Mouse (Mus musculus) heart, embryonic 16.5 days (tissue): ENCODE measurements around the gene Gdf5. TPM values are rescaled to one million over a fixed set of nuclear protein-coding genes. Genes with fewer than 3 reads are reported as not detected.

Source experiments
- ATAC-seq: fragments of 200-750 bp; cut with Nextera tagmentation; replicated peaks from 2 replicates; pipeline ENCODE4 v1.8.0; 2017; ENCODE audit warnings: moderate number of reproducible peaks; ENCODE audit not compliant: insufficient read depth, low FRiP score; ENCODE audit errors: extremely low read depth
- H3K27ac ChIP-seq: fragments of 300-500 bp; sonication (generic); 2 replicates; pipeline ENCODE4 v1.5.1; 2014; ENCODE audit warnings: mild to moderate bottlenecking, low read length, control low read depth, moderate library complexity
- H3K27me3 ChIP-seq: fragments of 300-500 bp; sonication (generic); 2 replicates; pipeline ENCODE4 v1.6.1; 2014; ENCODE audit warnings: low read length, mixed read lengths; ENCODE audit not compliant: control insufficient read depth, insufficient read depth
- H3K36me3 ChIP-seq: fragments of 300-500 bp; sonication (generic); 2 replicates; pipeline ENCODE4 v1.6.1; 2014; ENCODE audit not compliant: control insufficient read depth, insufficient read depth
- H3K4me1 ChIP-seq: fragments of 300-500 bp; sonication (generic); 2 replicates; pipeline ENCODE4 v1.6.1; 2014; ENCODE audit warnings: low read length, mixed read lengths; ENCODE audit not compliant: control insufficient read depth, insufficient read depth
- H3K4me2 ChIP-seq: fragments of 300-500 bp; sonication (generic); 2 replicates; pipeline ENCODE4 v1.6.1; 2014; ENCODE audit warnings: low read depth, mild to moderate bottlenecking, control low read depth, low read length
- H3K4me3 ChIP-seq: fragments of 300-500 bp; sonication (generic); 2 replicates; pipeline ENCODE4 v1.5.1; 2014; ENCODE audit warnings: mild to moderate bottlenecking, control low read depth, low read length
- H3K9ac ChIP-seq: fragments of 300-500 bp; sonication (generic); 2 replicates; pipeline ENCODE4 v1.6.1; 2014; ENCODE audit warnings: low read length, control low read depth
- H3K9me3 ChIP-seq: fragments of 300-500 bp; sonication (generic); replicated peaks from 2 replicates; pipeline ENCODE4 v1.6.1; 2016; ENCODE audit warnings: low read length; ENCODE audit not compliant: control insufficient read depth
- WGBS: fragments of 180-500 bp; shearing (Covaris S2); extraction: QIAGEN DNeasy Blood & Tissue Kit; methylation state at CpG from one replicate; pipeline ENCODE4 v1.1.7; 2014; 5-methylcytosine and 5-hydroxymethylcytosine counted together
- polyA plus RNA-seq: library from polyadenylated mRNA; unstranded; fragments of >200 nt; fragmentation: Nextera tagmentation; extraction: Ambion mirVana; gene quantifications from 2 replicates; pipeline ENCODE4 v1.2.1, GENCODE M21; 2015

Gene Gdf5
- polyA plus RNA-seq, 1 experiment from 2014 or later: 0.26 TPM

DNA sequence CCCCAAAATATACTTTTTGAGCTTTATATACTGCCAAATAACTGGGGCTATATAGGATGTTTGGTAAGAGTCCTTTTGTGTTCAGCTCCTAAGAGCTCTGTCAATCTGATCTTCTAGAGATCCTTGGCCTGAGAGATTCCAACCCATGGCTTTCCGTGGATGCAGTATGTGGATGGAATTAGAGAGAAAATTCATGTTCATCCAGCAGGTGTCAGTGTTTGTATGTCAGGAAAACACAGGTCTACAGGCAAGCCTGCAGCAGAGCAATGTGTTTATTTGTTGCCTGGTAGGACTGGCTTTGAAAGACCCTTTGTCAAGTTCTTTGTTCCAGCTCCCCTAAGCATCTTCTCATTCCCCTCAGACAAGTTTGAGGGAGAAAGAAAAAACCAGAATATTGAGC is 17.8 kb upstream of the Gdf5 start:
- no peak for ATAC-seq
- peaks cover 24% of the 10 kb centered on the region for H3K36me3 ChIP-seq
- no peaks in the 10 kb centered on the region; the same call in 1 of the 2 replicates for H3K4me1 ChIP-seq
- no peak overlapping the region for H3K4me3 ChIP-seq
- H3K27me3 ChIP-seq: no peaks in the 10 kb centered on the region
- 41% methylated on average over 1 of the region's 1 CpGs for WGBS
- H3K9me3 ChIP-seq: no peaks in the 10 kb centered on the region
- H3K4me2 ChIP-seq: no peak overlapping the region
- H3K9ac ChIP-seq: no peak overlapping the region
- no peak overlapping the region for H3K27ac ChIP-seq

DNA sequence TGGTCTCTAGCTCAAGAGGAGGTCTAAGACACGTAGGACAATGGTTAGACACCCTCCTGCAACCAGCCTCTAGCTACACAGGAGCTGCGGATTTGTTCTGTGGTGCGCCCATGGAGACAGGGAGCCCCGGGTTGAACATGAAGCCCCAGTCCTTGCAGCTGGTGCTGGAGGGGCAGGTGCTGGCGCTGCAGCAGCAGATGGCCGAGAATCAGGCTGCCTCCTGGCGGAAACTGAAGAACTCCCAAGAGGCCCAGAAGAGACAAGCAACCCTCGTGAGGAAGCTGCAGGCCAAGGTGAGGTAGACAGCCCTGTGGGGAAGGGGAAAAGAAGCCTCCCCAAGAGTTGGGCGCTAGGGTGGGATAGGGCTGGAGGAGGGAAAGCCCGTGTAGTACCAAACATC is 16.7 kb upstream of the Gdf5 start:
- Histone ChIP-seq H3K4me3 (no peak overlapping the region), H3K9ac (no peak overlapping the region), H3K27ac (no peak overlapping the region), H3K9me3 (no peaks in the 10 kb centered on the region), H3K27me3 (no peaks in the 10 kb centered on the region), H3K4me2 (no peak overlapping the region), H3K36me3 (peaks cover 20% of the 10 kb centered on the region), H3K4me1 (peaks cover 5% of the 10 kb centered on the region)
- no peak for ATAC-seq
- WGBS: 84% methylated on average over 10 of the region's 10 CpGs

DNA sequence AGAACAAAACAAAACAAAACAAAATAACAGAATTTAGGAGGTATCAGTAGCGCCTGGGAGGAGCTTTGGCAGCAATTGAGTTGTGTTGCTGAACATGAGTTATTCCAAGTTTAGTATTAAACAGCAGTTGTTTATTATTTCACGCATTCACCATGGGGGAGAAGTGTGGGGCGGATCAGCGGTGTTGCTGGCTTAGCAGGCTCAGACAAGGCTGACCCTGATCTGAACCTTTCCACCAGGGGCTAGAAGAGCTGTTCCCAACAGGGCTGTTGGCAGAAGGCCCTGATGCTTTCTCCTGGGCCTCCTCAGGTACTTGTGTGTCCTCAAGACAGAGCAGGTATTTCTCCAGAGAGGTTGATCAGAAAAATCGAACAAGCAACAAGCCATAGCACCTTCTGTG is 14.8 kb upstream of the Gdf5 start:
- peaks cover 5% of the 10 kb centered on the region for H3K4me1 ChIP-seq
- H3K36me3 ChIP-seq: peaks cover 13% of the 10 kb centered on the region
- H3K9me3 ChIP-seq: no peaks in the 10 kb centered on the region
- H3K4me2 ChIP-seq: no peak overlapping the region
- no peak overlapping the region for H3K9ac ChIP-seq
- WGBS: 69% methylated on average over 5 of the region's 5 CpGs
- ATAC-seq: no peak
- no peak overlapping the region for H3K27ac ChIP-seq
- H3K27me3 ChIP-seq: no peaks in the 10 kb centered on the region
- H3K4me3 ChIP-seq: no peak overlapping the region

DNA sequence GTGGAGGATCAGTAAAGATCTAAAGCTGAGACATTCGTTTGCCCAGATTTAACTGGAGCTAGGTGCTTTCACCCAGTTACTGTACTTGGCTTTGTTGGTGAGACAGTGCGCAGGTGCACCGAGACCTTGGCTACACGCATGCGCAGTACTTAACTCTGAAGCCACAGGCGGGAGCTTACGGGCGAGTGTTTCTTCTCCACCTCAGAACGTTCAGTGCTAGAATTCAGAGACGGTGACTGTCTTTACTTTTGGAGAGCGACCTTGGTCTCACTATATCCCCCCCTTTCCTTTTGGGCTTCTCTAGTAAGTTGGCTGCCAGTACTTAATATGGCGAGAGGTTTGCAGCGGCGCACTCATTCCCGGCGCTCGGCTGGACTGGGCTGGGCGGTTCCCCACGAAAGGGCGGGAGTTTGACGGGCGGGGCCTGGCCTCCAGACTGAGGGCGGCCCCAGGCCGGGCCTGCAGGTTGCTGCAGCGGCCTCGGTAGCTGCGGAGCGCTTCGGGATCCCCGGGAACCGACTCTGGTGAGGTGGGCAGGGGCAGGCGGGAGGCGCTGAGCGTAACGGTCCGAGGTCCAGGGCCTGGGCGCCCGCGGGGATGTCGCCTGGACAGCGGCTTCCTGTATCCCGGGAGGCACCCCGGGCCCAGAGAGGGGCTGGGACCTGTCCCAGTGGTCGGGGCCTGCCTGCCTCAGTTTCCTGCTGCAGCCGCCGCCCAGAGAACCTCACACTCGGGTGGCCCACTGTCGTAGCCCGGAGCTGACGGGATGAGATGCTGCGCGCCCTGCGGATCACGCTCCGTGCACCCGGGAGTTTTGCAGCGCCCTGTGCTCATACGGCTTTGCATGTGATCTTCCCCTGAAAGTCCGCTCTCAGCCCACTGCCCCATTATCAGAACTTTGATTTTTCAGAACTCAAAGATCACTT is 11.2 kb upstream of the Gdf5 start, which contains the start of gene Cep250:
Cep250 (plus strand) TSS at position 325 of the 926 bp plus-strand sequence.
- peak within 1 kb of the TSS; percentile 97 for H3K4me3 ChIP-seq
- peak; percentile 97 for ATAC-seq
- H3K4me2 ChIP-seq: peak within 1 kb of the TSS; percentile 61
- H3K9me3 ChIP-seq: no peaks in the 10 kb centered on the region
- peak within 1 kb of the TSS; percentile 99 for H3K9ac ChIP-seq
- peaks cover 5% of the 10 kb centered on the region for H3K4me1 ChIP-seq
- WGBS: under 1% methylated on average over 59 of the region's 59 CpGs
- no peaks in the 10 kb centered on the region for H3K36me3 ChIP-seq
- H3K27ac ChIP-seq: peak within 1 kb of the TSS; percentile 88
- H3K27me3 ChIP-seq: 0 out of 2 replicates have a peak, but pooled peaks cover 3% of the 10 kb centered on the region

DNA sequence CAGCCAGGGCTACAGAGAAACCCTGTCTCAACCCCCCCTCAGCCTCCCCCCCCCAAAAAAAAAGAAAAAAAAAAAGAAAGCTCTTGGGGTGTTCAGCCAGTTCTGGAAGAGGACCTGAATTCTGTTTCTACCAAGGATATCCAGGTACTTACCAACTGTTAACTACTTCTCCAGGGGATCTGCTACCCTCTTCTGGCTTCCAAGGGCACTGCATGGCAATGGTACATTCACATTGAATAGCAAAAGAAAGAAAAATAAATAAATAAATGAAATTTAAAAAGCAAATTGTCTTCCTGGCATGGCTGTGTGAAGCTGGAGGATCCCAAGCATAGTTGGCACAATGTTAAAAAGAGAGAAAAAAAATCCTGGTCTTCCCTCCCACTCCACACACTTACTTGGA is 6.8 kb upstream of the Gdf5 start:
- H3K9me3 ChIP-seq: no peaks in the 10 kb centered on the region
- no peak overlapping the region for H3K4me2 ChIP-seq
- H3K9ac ChIP-seq: no peak overlapping the region
- no peak overlapping the region for H3K27ac ChIP-seq
- H3K4me3 ChIP-seq: no peak overlapping the region
- no peak for ATAC-seq
- H3K27me3 ChIP-seq: peaks cover 5% of the 10 kb centered on the region; the same call in 1 of the 2 replicates
- H3K4me1 ChIP-seq: no peaks in the 10 kb centered on the region
- H3K36me3 ChIP-seq: no peaks in the 10 kb centered on the region

DNA sequence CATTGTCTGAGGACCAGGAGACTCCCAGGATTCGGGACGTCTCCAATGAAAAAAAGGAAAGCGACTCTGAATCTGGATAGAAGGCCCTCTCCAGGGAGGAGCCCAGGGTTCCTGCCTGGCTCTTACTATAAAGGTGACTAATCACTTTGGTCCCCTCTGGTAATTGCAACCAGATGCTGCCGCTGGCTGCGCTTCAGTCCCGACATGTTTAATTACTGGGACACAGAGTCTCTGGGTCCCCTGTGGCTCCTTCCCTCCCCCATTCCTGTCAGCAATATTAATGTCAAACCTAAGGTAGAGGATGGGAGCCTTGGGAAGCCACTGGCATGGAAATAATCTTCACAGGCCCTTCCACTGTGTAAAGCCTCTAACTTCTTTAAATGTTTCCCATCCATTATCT is 4.2 kb upstream of the Gdf5 start:
- Histone ChIP-seq H3K9ac (no peak overlapping the region), H3K36me3 (no peaks in the 10 kb centered on the region), H3K27me3 (peaks cover 4% of the 10 kb centered on the region; the same call in 1 of the 2 replicates), H3K4me2 (no peak overlapping the region), H3K9me3 (no peaks in the 10 kb centered on the region), H3K4me1 (peaks cover 3% of the 10 kb centered on the region; the same call in 1 of the 2 replicates), H3K4me3 (no peak overlapping the region), H3K27ac (no peak overlapping the region)
- 38% methylated on average over 6 of the region's 6 CpGs for WGBS
- no peak for ATAC-seq

DNA sequence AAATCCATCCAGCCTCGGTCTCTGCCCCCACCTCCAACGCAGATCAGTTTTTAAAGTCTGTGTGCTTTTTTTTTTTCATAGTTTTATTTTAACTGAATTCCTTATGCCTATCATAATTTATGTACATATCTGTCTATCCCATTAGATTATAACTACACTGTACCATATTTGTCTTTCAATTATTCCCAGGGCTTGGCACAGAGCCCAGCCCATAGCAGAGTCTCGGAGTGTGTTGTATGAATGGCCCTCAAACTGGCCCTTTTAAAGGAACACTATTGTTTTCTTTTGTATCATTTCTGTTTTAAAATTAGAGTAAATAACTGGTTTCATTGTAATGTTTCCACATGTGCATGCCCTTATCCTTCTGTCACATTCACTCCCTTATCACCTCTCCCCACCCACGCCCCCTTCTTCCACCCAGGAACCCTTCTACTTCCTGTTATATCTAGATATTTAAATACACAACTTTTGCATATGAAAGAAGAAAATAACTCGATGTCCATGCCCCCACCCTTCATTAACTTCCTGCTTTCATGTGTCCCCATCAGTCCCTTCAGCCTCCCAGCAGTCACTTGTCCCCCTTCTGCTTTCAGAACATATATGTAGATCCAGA is 2.3 kb upstream of the Gdf5 start:
- 38% methylated on average over 5 of the region's 5 CpGs for WGBS
- Histone ChIP-seq H3K9me3 (no peaks in the 10 kb centered on the region), H3K4me1 (peaks cover 3% of the 10 kb centered on the region; the same call in 1 of the 2 replicates), H3K4me3 (no peak overlapping the region), H3K36me3 (no peaks in the 10 kb centered on the region), H3K9ac (no peak overlapping the region), H3K4me2 (no peak overlapping the region), H3K27ac (no peak overlapping the region), H3K27me3 (peaks cover 4% of the 10 kb centered on the region; the same call in 1 of the 2 replicates)
- no peak for ATAC-seq

DNA sequence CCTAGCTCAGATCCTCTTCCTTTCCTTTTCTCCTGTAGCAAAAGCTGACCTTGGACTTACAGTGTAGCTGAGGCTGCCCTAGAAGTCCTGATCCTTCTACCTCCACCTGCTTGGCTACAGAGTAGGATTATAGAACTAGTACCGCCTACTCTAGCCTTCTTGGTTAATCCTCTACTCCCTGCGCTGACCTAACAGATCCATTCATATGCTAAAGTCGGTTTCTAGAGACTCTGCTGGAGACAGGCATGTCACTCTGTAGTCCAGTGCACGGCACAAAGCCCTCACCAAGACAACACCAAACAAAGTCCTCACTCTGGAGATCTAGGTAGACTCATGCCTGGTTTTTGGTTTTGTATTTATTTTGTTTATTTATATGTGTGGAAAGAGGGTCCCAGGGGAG is 1.3 kb upstream of the Gdf5 start:
- ATAC-seq: no peak
- H3K4me3 ChIP-seq: no peak overlapping the region
- no peaks in the 10 kb centered on the region for H3K36me3 ChIP-seq
- no peak overlapping the region for H3K9ac ChIP-seq
- H3K4me1 ChIP-seq: peaks cover 3% of the 10 kb centered on the region; the same call in 1 of the 2 replicates
- H3K27ac ChIP-seq: no peak overlapping the region
- H3K4me2 ChIP-seq: no peak overlapping the region
- H3K9me3 ChIP-seq: no peaks in the 10 kb centered on the region
- H3K27me3 ChIP-seq: peaks cover 4% of the 10 kb centered on the region; the same call in 1 of the 2 replicates
- 33% methylated on average over 4 of the region's 4 CpGs for WGBS

DNA sequence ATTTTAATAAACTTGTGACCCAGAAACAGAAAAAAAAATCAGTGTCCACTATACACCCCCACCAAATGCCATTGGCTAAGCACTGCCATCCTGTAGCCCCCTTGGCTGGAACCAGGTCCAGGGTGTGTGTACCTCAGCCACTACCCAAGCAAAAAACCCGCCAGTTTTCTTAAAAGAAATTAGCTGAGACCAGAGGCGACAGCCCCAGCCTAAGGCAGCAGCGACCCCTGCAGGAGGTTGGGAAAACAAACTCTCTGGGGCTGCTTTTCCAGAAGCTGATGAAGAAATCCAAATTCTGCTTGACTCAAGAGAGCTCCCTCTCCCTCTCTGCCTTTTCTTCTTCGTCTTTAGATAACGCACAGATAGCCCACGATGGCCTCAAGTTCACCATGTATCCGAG is 902 bp upstream of the Gdf5 start:
- no peak overlapping the region for H3K4me2 ChIP-seq
- ATAC-seq: no peak
- WGBS: 4% methylated on average over 7 of the region's 7 CpGs

More for the DNA sequence above, 902 bp upstream of the Gdf5 start:
- Histone ChIP-seq H3K9ac (no peak overlapping the region), H3K9me3 (no peaks in the 10 kb centered on the region), H3K4me3 (no peak overlapping the region), H3K27ac (no peak overlapping the region), H3K36me3 (no peaks in the 10 kb centered on the region), H3K4me1 (peaks cover 3% of the 10 kb centered on the region; the same call in 1 of the 2 replicates), H3K27me3 (peaks cover 4% of the 10 kb centered on the region; the same call in 1 of the 2 replicates)
